Mouse (Mus musculus): Measurements from ENCODE around the gene Cep78.

Gene Cep78

GRCm38 (mm10) chr19:15990102-15990501 is 5.3 kb upstream of the Cep78 start:
- H3K27me3 ChIP-seq (ENCODE audit: control insufficient read depth, insufficient read depth, low read length, poor library complexity, severe bottlenecking), result no peaks in the 10 kb centered on the region
- no peak for DNase-seq (ENCODE audit: low read depth, low spot score)
- no peaks in the 10 kb centered on the region; the same call in 1 of the 2 replicates for H3K36me3 ChIP-seq (ENCODE audit: control insufficient read depth, insufficient read depth, low read length, poor library complexity, severe bottlenecking)

- no peak for DNase-seq (ENCODE audit: low read depth, low spot score)
- no peaks in the 10 kb centered on the region for H3K27me3 ChIP-seq (ENCODE audit: control insufficient read depth, insufficient read depth, low read length, poor library complexity, severe bottlenecking)
- H3K36me3 ChIP-seq (ENCODE audit: control insufficient read depth, insufficient read depth, low read length, poor library complexity, severe bottlenecking), result no peaks in the 10 kb centered on the region; the same call in 1 of the 2 replicates
These were observed 454 bp upstream of the Cep78 start for GRCm38 (mm10) chr19:15985172-15985713.

GRCm38 (mm10) chr19:15983739-15984344 is 947 bp downstream of the Cep78 start:
- DNase-seq (ENCODE audit: low read depth, low spot score), result no peak
- Histone ChIP-seq H3K27me3 (ENCODE audit: control insufficient read depth, insufficient read depth, low read length, poor library complexity, severe bottlenecking) (no peaks in the 10 kb centered on the region), H3K36me3 (ENCODE audit: control insufficient read depth, insufficient read depth, low read length, poor library complexity, severe bottlenecking) (no peaks in the 10 kb centered on the region; the same call in 1 of the 2 replicates)

GRCm38 (mm10) chr19:15982926-15983738 is 1.7 kb downstream of the Cep78 start:
- H3K27me3 ChIP-seq (ENCODE audit: control insufficient read depth, insufficient read depth, low read length, poor library complexity, severe bottlenecking), result no peaks in the 10 kb centered on the region
- DNase-seq (ENCODE audit: low read depth, low spot score), result no peak
- no peaks in the 10 kb centered on the region; the same call in 1 of the 2 replicates for H3K36me3 ChIP-seq (ENCODE audit: control insufficient read depth, insufficient read depth, low read length, poor library complexity, severe bottlenecking)

GRCm38 (mm10) chr19:15981861-15982260 is 2.9 kb downstream of the Cep78 start:
- no peaks in the 10 kb centered on the region for H3K27me3 ChIP-seq (ENCODE audit: control insufficient read depth, insufficient read depth, low read length, poor library complexity, severe bottlenecking)
- DNase-seq (ENCODE audit: low read depth, low spot score), result peak; percentile 85
- H3K36me3 ChIP-seq (ENCODE audit: control insufficient read depth, insufficient read depth, low read length, poor library complexity, severe bottlenecking), result no peaks in the 10 kb centered on the region

GRCm38 (mm10) chr19:15973365-15973764 is 11.4 kb downstream of the Cep78 start:
- no peak for DNase-seq (ENCODE audit: low read depth, low spot score)
- Histone ChIP-seq H3K36me3 (ENCODE audit: control insufficient read depth, insufficient read depth, low read length, poor library complexity, severe bottlenecking) (peaks cover 5% of the 10 kb centered on the region; the same call in 1 of the 2 replicates), H3K27me3 (ENCODE audit: control insufficient read depth, insufficient read depth, low read length, poor library complexity, severe bottlenecking) (no peaks in the 10 kb centered on the region)

GRCm38 (mm10) chr19:15965082-15965481 is 19.7 kb downstream of the Cep78 start:
- H3K36me3 ChIP-seq (ENCODE audit: control insufficient read depth, insufficient read depth, low read length, poor library complexity, severe bottlenecking), result no peaks in the 10 kb centered on the region
- DNase-seq (ENCODE audit: low read depth, low spot score), result peak; percentile 75

GRCm38 (mm10) chr19:15964533-15964932 is 20.3 kb downstream of the Cep78 start:
- H3K36me3 ChIP-seq (ENCODE audit: control insufficient read depth, insufficient read depth, low read length, poor library complexity, severe bottlenecking), result no peaks in the 10 kb centered on the region
- peak; percentile 48 for DNase-seq (ENCODE audit: low read depth, low spot score)
- H3K27me3 ChIP-seq (ENCODE audit: control insufficient read depth, insufficient read depth, low read length, poor library complexity, severe bottlenecking), result no peaks in the 10 kb centered on the region

More at GRCm38 (mm10) chr19:15965082-15965481, 19.7 kb downstream of the Cep78 start:
- no peaks in the 10 kb centered on the region for H3K27me3 ChIP-seq (ENCODE audit: control insufficient read depth, insufficient read depth, low read length, poor library complexity, severe bottlenecking)

GRCm38 (mm10) chr19:15963011-15963695 is 21.6 kb downstream of the Cep78 start:
- H3K27me3 ChIP-seq (ENCODE audit: control insufficient read depth, insufficient read depth, low read length, poor library complexity, severe bottlenecking), result no peaks in the 10 kb centered on the region
- H3K36me3 ChIP-seq (ENCODE audit: control insufficient read depth, insufficient read depth, low read length, poor library complexity, severe bottlenecking), result no peaks in the 10 kb centered on the region; the same call in 1 of the 2 replicates
- no peak for DNase-seq (ENCODE audit: low read depth, low spot score)

GRCm38 (mm10) chr19:15962313-15962712 is 22.5 kb downstream of the Cep78 start:
- Histone ChIP-seq H3K27me3 (ENCODE audit: control insufficient read depth, insufficient read depth, low read length, poor library complexity, severe bottlenecking) (no peaks in the 10 kb centered on the region), H3K36me3 (ENCODE audit: control insufficient read depth, insufficient read depth, low read length, poor library complexity, severe bottlenecking) (no peaks in the 10 kb centered on the region; the same call in 1 of the 2 replicates)
- no peak for DNase-seq (ENCODE audit: low read depth, low spot score)

- Histone ChIP-seq H3K36me3 (ENCODE audit: control insufficient read depth, insufficient read depth, low read length, poor library complexity, severe bottlenecking) (no peaks in the 10 kb centered on the region), H3K27me3 (ENCODE audit: control insufficient read depth, insufficient read depth, low read length, poor library complexity, severe bottlenecking) (no peaks in the 10 kb centered on the region; the same call in 1 of the 2 replicates)
- no peak for DNase-seq (ENCODE audit: low read depth, low spot score)
These were observed 34.6 kb downstream of the Cep78 start for GRCm38 (mm10) chr19:15950225-15950624.

- H3K27me3 ChIP-seq (ENCODE audit: control insufficient read depth, insufficient read depth, low read length, poor library complexity, severe bottlenecking), result no peaks in the 10 kb centered on the region; the same call in 1 of the 2 replicates
- H3K36me3 ChIP-seq (ENCODE audit: control insufficient read depth, insufficient read depth, low read length, poor library complexity, severe bottlenecking), result no peaks in the 10 kb centered on the region
- DNase-seq (ENCODE audit: low read depth, low spot score), result no peak
These were observed 35.9 kb downstream of the Cep78 start for GRCm38 (mm10) chr19:15948867-15949266.

- H3K36me3 ChIP-seq (ENCODE audit: control insufficient read depth, insufficient read depth, low read length, poor library complexity, severe bottlenecking), result no peaks in the 10 kb centered on the region
- DNase-seq (ENCODE audit: low read depth, low spot score), result no peak
- H3K27me3 ChIP-seq (ENCODE audit: control insufficient read depth, insufficient read depth, low read length, poor library complexity, severe bottlenecking), result no peaks in the 10 kb centered on the region; the same call in 1 of the 2 replicates
These were observed 36.4 kb downstream of the Cep78 start for GRCm38 (mm10) chr19:15948426-15948825.

GRCm38 (mm10) chr19:15947237-15947636 is 37.6 kb downstream of the Cep78 start, which contains the start of gene Psat1:
Gene Psat1, minus strand, starts transcription at chr19:15947337.
- DNase-seq (ENCODE audit: low read depth, low spot score), result no peak
- H3K36me3 ChIP-seq (ENCODE audit: control insufficient read depth, insufficient read depth, low read length, poor library complexity, severe bottlenecking), result no peaks in the 10 kb centered on the region
- no peaks in the 10 kb centered on the region; the same call in 1 of the 2 replicates for H3K27me3 ChIP-seq (ENCODE audit: control insufficient read depth, insufficient read depth, low read length, poor library complexity, severe bottlenecking)
